Mouse (Mus musculus): ENCODE results near the gene Ralgapa2. TPM values are rescaled to one million over a fixed set of nuclear protein-coding genes. Genes with fewer than 3 reads are reported as not detected.

Ralgapa2 gene
- total RNA-seq, 1 experiment from 2014 or later: 23.9 TPM

- no peak for ATAC-seq (replicated peaks in 1 of 2; ENCODE audit: insufficient read depth in 1 of 2, low FRiP score in 2 of 2, low TSS enrichment in 1 of 2, low read depth in 1 of 2, poor library complexity in 2 of 2, severe bottlenecking in 2 of 2)
Observed at GRCm38 (mm10) chr2:146337540-146337939, 174.6 kb downstream of the Ralgapa2 start.

GRCm38 (mm10) chr2:146331894-146332476, 180.2 kb downstream of the Ralgapa2 start:
- ATAC-seq (replicated peaks in 1 of 2; ENCODE audit: insufficient read depth in 1 of 2, low FRiP score in 2 of 2, low TSS enrichment in 1 of 2, low read depth in 1 of 2, poor library complexity in 2 of 2, severe bottlenecking in 2 of 2): no peak

GRCm38 (mm10) chr2:146330772-146331281, 181.3 kb downstream of the Ralgapa2 start:
- no peak for ATAC-seq (replicated peaks in 1 of 2; ENCODE audit: insufficient read depth in 1 of 2, low FRiP score in 2 of 2, low TSS enrichment in 1 of 2, low read depth in 1 of 2, poor library complexity in 2 of 2, severe bottlenecking in 2 of 2)

- no peak for ATAC-seq (replicated peaks in 1 of 2; ENCODE audit: insufficient read depth in 1 of 2, low FRiP score in 2 of 2, low TSS enrichment in 1 of 2, low read depth in 1 of 2, poor library complexity in 2 of 2, severe bottlenecking in 2 of 2)
Observed at GRCm38 (mm10) chr2:146330101-146330500, 182.0 kb downstream of the Ralgapa2 start.

GRCm38 (mm10) chr2:146326654-146327053, 185.5 kb downstream of the Ralgapa2 start:
- ATAC-seq (replicated peaks in 1 of 2; ENCODE audit: insufficient read depth in 1 of 2, low FRiP score in 2 of 2, low TSS enrichment in 1 of 2, low read depth in 1 of 2, poor library complexity in 2 of 2, severe bottlenecking in 2 of 2): no peak

DNA sequence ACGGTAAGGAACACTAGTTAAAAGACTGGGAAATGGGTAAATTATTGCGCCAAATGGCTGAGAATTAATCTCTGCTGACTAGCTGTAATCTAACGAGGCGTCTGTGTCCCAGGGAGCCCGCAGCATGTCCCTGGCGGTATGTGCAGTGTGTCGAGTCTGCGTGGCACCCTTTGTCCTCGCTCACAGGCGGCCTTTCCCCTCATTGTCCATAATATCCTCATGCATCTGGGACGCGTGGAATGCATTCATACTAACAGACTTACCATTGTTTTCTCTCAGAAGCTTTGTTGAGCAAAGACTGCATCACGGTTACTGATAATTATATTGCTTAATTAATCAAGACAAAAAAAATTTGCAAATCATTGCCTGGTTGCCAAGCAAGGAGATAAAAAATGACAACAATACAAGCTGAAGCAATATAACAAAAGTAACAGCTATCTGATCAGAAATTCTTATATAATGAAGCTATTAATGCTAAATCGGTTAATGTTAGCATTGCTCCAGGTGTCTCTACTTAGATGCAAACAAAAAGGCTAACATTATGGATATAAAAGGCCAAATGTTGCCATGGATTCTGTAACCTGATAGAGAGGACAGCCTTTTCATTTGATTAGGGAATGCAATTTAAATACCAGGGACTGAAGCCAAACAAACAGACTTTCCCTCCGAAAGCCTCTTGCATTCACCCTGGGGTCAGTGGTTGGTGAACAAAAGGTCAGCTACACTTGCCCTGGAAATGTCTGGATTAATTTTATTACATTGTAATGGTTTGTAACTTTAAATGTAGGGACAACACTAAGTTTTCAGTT, 187.0 kb downstream of the Ralgapa2 start:
- ATAC-seq (replicated peaks in 1 of 2; ENCODE audit: insufficient read depth in 1 of 2, low FRiP score in 2 of 2, low TSS enrichment in 1 of 2, low read depth in 1 of 2, poor library complexity in 2 of 2, severe bottlenecking in 2 of 2): no peak

DNA sequence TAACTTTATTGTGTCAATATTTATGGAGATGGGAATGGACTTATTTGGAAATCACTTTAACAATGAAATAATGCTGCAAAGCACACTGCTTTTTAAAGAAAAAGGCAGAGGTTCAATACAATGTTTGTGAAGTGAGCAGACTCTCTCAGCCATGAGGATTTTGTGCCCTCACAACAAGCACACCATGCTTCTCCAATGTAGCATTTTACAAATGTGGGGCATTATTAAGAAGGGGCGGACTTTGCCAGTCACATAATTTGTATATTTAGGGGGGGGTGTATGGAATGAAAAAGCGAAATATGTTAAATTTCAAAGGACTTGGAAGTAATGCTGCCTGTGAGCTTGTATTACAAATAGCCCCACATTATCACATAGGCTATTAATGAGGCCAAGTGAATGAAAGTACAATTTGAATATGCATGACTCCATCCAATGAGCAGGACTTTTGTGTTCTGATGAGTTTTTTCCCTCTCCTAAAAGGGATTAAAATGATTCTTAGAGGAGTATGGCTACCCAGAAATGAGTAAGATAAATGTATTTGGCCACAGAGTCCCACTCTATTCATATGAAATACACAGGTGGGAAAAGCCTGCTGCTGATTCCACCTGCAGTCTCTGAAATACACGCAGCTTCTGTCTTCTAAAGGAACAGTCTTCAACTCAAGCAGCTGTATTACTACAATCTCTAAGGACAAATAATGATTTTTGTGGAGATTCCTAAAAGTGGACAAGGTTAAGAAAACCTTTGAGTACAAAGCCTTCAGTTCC, 187.8 kb downstream of the Ralgapa2 start:
- ATAC-seq (replicated peaks in 1 of 2; ENCODE audit: insufficient read depth in 1 of 2, low FRiP score in 2 of 2, low TSS enrichment in 1 of 2, low read depth in 1 of 2, poor library complexity in 2 of 2, severe bottlenecking in 2 of 2): no peak

- no peak for ATAC-seq (replicated peaks in 1 of 2; ENCODE audit: insufficient read depth in 1 of 2, low FRiP score in 2 of 2, low TSS enrichment in 1 of 2, low read depth in 1 of 2, poor library complexity in 2 of 2, severe bottlenecking in 2 of 2)
Observed at GRCm38 (mm10) chr2:146323528-146323927, 188.6 kb downstream of the Ralgapa2 start.

DNA sequence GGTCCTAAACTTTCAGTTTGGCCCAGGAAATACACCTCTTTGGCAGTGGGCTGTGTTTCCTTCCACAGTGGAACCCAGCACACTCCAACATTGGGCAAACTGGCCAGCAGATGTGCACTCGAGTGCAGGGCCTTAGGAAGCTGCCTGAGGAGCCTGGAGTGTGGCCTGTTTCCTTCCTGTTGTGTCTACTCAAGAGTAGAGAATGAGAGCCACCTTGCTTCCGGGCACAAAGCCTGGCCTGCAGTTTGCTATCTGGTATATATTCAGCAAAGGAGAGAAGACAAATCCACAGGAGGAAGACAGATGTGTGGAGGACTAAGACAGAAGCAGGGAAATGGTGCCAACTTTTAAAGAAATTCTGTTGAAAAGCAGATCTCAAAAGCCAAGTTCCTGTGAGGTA, 189.4 kb downstream of the Ralgapa2 start:
- ATAC-seq (replicated peaks in 1 of 2; ENCODE audit: insufficient read depth in 1 of 2, low FRiP score in 2 of 2, low TSS enrichment in 1 of 2, low read depth in 1 of 2, poor library complexity in 2 of 2, severe bottlenecking in 2 of 2): peak; percentile 72 to 79

DNA sequence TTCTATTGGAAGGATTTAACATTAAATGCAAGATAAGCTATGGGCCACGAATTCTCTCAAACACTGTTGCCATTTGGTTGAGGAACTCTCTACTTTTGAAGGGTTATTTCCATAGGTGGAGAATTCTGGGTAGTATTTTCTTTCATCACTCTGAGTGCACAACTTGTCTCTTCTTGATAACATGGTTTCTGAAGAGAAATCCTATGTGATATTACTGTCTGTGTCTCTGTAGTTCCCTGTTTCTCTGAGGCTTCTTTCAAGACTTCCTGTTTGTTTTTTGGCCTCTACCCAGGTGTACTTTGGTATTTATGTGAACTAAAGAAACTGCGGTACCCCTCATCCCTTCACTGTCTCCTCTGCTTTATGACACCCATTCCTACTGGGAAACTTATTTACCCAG, 190.1 kb downstream of the Ralgapa2 start:
- no peak for ATAC-seq (replicated peaks in 1 of 2; ENCODE audit: insufficient read depth in 1 of 2, low FRiP score in 2 of 2, low TSS enrichment in 1 of 2, low read depth in 1 of 2, poor library complexity in 2 of 2, severe bottlenecking in 2 of 2)

DNA sequence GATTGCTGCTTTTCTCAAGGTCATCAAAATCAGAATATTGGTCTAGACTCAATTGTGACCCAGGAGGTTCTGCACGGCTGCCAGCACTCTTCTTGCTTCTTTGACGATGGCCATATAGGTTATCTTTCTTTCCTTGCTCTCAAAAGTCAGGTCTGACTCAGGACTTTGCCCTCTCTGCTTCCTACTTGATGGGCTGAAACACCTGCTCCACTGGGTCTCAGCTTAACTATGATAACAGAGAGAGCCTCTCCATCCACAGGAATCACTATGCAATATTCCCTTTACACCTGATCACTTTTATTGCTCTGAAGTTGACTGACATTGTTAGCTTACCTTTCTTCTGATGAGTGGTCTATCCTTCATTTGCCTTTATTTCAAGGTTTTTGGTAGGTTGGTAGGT, 191.5 kb downstream of the Ralgapa2 start:
- ATAC-seq (replicated peaks in 1 of 2; ENCODE audit: insufficient read depth in 1 of 2, low FRiP score in 2 of 2, low TSS enrichment in 1 of 2, low read depth in 1 of 2, poor library complexity in 2 of 2, severe bottlenecking in 2 of 2): no peak

GRCm38 (mm10) chr2:146314751-146315150, 197.4 kb downstream of the Ralgapa2 start:
- no peak for ATAC-seq (replicated peaks in 1 of 2; ENCODE audit: insufficient read depth in 1 of 2, low FRiP score in 2 of 2, low TSS enrichment in 1 of 2, low read depth in 1 of 2, poor library complexity in 2 of 2, severe bottlenecking in 2 of 2)

GRCm38 (mm10) chr2:146313811-146314210, 198.3 kb downstream of the Ralgapa2 start:
- no peak for ATAC-seq (replicated peaks in 1 of 2; ENCODE audit: insufficient read depth in 1 of 2, low FRiP score in 2 of 2, low TSS enrichment in 1 of 2, low read depth in 1 of 2, poor library complexity in 2 of 2, severe bottlenecking in 2 of 2)

DNA sequence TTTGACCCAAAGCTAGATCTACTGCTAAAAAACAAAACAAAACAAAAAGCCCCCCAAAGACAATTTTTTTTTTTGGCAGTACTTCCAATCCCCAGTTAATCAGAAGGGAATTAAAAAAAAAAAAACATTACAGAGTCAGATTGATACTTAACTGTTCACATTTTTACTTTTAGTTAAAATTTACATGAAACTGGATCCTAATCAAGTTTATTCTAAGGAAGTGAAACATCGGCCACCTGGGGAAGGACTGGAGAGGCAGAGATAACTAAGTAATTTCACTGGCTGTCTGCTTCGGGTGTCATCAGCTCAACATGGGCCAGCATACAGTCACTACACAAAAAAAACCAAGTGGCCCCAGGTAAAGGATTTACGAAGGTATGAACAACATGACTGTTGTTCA, 201.4 kb downstream of the Ralgapa2 start:
- ATAC-seq (replicated peaks in 1 of 2; ENCODE audit: insufficient read depth in 1 of 2, low FRiP score in 2 of 2, low TSS enrichment in 1 of 2, low read depth in 1 of 2, poor library complexity in 2 of 2, severe bottlenecking in 2 of 2): no peak

DNA sequence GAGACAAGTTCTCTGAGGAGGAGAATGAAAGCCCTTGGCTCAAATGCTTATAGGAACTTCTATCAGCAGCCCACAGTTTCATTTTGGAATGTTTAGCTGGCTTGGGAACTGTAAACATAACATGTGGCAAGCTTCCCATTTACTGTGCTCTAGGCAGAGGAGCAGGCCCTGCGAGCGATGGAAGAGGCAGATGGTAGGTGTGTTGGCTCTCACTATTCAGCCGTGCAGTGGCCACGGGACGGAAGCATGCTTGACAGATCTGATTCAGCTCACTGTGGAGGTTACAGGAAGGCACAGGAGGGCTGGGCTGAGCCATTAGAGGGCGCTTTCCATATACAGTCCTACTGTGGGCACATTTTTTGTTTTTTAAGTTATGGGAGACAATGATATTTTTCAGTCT, 201.9 kb downstream of the Ralgapa2 start:
- peak; percentile 63 to 65 for ATAC-seq (replicated peaks in 1 of 2; ENCODE audit: insufficient read depth in 1 of 2, low FRiP score in 2 of 2, low TSS enrichment in 1 of 2, low read depth in 1 of 2, poor library complexity in 2 of 2, severe bottlenecking in 2 of 2)

DNA sequence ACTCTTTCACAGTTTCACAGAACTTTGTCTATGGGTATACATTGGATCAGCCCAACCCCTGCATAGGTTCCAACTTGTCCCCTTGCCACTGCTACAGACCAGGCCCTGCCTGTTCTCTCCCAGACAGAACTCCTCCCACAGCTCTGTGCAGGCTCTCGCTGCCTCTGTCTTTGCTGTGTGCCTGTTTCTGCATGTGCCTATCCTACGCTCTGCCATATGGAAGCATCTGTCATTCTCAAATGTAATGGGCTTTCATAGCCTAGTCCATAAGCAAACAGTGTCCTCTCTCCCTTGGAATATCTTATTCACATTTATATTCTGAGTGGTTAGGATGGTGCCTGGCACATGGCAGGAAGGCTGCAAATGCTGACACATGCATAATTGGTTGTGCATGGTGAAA, 202.7 kb downstream of the Ralgapa2 start:
- ATAC-seq (replicated peaks in 1 of 2; ENCODE audit: insufficient read depth in 1 of 2, low FRiP score in 2 of 2, low TSS enrichment in 1 of 2, low read depth in 1 of 2, poor library complexity in 2 of 2, severe bottlenecking in 2 of 2): no peak

DNA sequence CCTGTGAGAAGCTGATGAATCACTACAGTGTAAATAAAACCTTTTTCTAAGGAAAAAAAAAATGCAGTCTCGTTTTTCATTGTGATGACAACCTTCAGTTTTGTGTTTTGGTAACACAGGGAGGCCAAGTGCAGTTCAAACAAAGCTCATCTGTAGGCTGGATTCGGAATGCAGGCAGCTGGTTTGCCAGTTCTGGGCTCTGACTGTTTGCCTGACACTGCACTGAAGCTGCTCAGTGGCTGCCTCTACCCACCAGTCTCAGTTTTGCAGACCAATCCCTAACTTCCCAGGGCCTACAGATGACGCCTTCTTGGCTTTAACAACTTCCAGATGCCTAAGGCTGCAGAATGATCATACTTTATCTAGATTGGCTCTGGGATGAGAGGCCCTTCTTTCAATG, 205.1 kb downstream of the Ralgapa2 start:
- no peak for ATAC-seq (replicated peaks in 1 of 2; ENCODE audit: insufficient read depth in 1 of 2, low FRiP score in 2 of 2, low TSS enrichment in 1 of 2, low read depth in 1 of 2, poor library complexity in 2 of 2, severe bottlenecking in 2 of 2)

DNA sequence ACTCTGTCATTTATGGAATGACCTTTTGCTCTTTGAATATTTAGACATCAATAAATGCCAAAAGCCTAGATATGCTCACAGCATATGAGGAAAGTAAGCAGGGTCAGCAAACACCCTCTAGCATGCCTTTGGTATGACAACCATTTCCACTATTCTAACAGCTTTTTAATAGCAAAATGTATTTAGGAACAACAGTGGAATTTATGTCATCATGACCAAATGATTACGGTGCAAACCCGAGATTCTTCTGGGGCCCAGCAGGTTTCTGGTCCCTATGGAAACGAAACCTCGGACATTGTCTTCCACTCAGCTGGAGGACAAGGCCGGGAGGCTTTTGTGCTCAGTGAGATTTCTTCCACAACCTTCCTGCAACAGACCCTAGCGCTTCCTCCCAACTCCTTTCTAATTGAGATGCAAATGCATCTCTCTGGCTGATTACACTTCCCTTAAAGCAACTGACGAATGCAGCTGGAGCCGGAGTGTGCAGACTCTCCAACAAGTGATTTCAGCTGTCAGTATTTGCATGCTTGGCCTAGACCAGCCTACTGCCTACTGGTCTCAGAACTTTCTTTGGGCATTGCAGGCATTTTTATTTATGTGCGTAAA, 209.9 kb downstream of the Ralgapa2 start:
- no peak for ATAC-seq (replicated peaks in 1 of 2; ENCODE audit: insufficient read depth in 1 of 2, low FRiP score in 2 of 2, low TSS enrichment in 1 of 2, low read depth in 1 of 2, poor library complexity in 2 of 2, severe bottlenecking in 2 of 2)

Measured in hematopoietic stem cell, adult 5-6 weeks (primary cell).